Mouse (Mus musculus) liver, embryonic 11.5 days (tissue): ENCODE data around the gene Ttc30b. TPM values are rescaled to one million over a fixed set of nuclear protein-coding genes. Genes with fewer than 3 reads are reported as not detected.
"Not testable (repeated sequence)": the region's sequence is repeated elsewhere in the genome, so short reads cannot be mapped to it uniquely, and the experiment has no call there.

ENCODE experiments used
- ATAC-seq: fragments of 200-750 bp; cut with Nextera tagmentation; replicated peaks from 2 replicates; pipeline ENCODE4 v1.8.0; 2017; ENCODE audit warnings: moderate number of reproducible peaks, mild to moderate bottlenecking, moderate TSS enrichment, moderate library complexity; ENCODE audit not compliant: low FRiP score
- DNase-seq: peaks from one replicate; pipeline ENCODE4 v3.0.0-alpha.2; 2017; ENCODE audit warnings: low spot score
- H3K27ac ChIP-seq: fragments of 300-500 bp; sonication (generic); 2 replicates; pipeline ENCODE4 v1.5.1; 2014; ENCODE audit warnings: mild to moderate bottlenecking, low read depth, low read length, control low read depth
- H3K27me3 ChIP-seq: fragments of 300-500 bp; sonication (generic); replicated peaks from 2 replicates; pipeline ENCODE4 v1.6.1; 2014; ENCODE audit warnings: low read length, mixed read lengths; ENCODE audit not compliant: control insufficient read depth, insufficient read depth
- H3K36me3 ChIP-seq: fragments of 300-500 bp; sonication (generic); 2 replicates; pipeline ENCODE4 v1.6.1; 2014; ENCODE audit warnings: mild to moderate bottlenecking, low read length, moderate library complexity, mixed read lengths; ENCODE audit not compliant: control insufficient read depth, insufficient read depth
- H3K4me1 ChIP-seq: fragments of 300-500 bp; sonication (generic); replicated peaks from 2 replicates; pipeline ENCODE4 v1.6.1; 2014; ENCODE audit warnings: low read length, mixed read lengths; ENCODE audit not compliant: control insufficient read depth, insufficient read depth
- H3K4me2 ChIP-seq: fragments of 300-500 bp; sonication (generic); 2 replicates; pipeline ENCODE4 v1.6.1; 2014; ENCODE audit warnings: mild to moderate bottlenecking, control low read depth, moderate library complexity
- H3K4me3 ChIP-seq: fragments of 300-500 bp; sonication (generic); 2 replicates; pipeline ENCODE4 v1.5.1; 2014; ENCODE audit warnings: low read depth, low read length, control low read depth
- H3K9ac ChIP-seq: fragments of 300-500 bp; sonication (generic); 2 replicates; pipeline ENCODE4 v1.6.1; 2014; ENCODE audit warnings: low read depth, low read length, control low read depth
- H3K9me3 ChIP-seq: fragments of 300-500 bp; sonication (generic); 2 replicates; pipeline ENCODE4 v1.6.1; 2016; ENCODE audit warnings: low read length, inconsistent platforms, mixed read lengths; ENCODE audit not compliant: control insufficient read depth
- WGBS: fragments of 180-500 bp; shearing (Covaris S2); extraction: QIAGEN DNeasy Blood & Tissue Kit; methylation state at CpG from one replicate; pipeline ENCODE4 v1.1.7; 2014; 5-methylcytosine and 5-hydroxymethylcytosine counted together
- polyA plus RNA-seq: library from polyadenylated mRNA; unstranded; fragments of >200 nt; fragmentation: Nextera tagmentation; extraction: Ambion mirVana; gene quantifications from 2 replicates; pipeline ENCODE4 v1.2.1, GENCODE M21; 2014

Gene Ttc30b
- polyA plus RNA-seq: 2.1 and 3.2 TPM in 2 replicates

DNA sequence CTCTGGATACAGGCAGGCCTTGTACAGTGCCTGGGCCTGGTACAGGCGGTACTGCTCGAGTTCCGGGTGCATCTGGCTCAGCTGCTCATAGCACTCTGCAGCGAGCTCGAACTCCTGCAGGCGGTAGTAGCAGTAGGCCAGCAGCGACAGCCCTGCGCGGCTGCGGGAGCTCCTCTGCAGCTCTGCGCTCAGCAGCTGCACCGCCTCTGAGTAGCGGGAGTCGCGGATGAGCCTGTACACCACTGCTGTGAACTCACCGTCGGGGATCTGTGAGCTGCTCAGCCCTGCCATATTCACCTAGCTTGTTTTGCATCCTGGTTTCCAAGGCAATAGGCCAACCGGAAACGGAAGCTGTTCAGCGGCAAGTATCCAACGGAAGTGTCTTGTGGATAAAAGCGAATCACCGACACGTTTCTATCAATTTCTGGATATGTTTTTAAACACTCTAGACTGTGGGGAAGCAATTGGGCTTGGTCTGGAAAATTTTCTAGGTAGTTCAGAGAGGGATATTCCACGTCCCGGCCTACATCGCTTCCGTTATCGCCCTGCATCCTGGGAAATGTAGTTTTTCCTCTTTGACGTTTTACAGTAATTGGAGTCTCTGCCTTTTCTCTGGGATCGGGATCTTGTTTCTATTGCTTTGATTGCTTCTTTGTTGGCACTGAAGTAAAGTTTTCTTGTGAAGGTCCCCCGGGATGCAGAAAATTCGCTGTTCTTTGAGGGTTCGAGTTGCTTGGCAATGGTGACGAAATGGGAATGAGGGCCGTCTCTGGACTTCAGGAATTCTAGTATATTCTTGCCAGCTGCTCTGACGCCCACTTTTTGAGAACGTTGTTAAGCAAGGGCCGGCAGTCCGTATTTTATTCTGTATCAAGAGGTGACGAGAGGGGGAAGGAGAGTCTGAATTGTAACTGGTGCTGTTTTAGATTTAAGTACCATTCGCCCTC, at the start of gene Ttc30b:
Gene Ttc30b, minus strand, starts transcription at position 469 of the 947 bp plus-strand sequence.
- DNase-seq (peak; percentile 74), ATAC-seq (peak; percentile 86)
- no peaks in the 10 kb centered on the region for H3K9me3 ChIP-seq
- no peaks in the 10 kb centered on the region for H3K4me1 ChIP-seq
- peak within 1 kb of the TSS; percentile 75 for H3K4me2 ChIP-seq
- WGBS: 6% methylated on average over 41 of the region's 42 CpGs
- peak within 1 kb of the TSS; percentile 61 for H3K4me3 ChIP-seq
- H3K27me3 ChIP-seq: no peaks in the 10 kb centered on the region
- peak within 1 kb of the TSS; percentile 30 for H3K27ac ChIP-seq
- peak within 1 kb of the TSS; percentile 70 for H3K9ac ChIP-seq
- H3K36me3 ChIP-seq: no peaks in the 10 kb centered on the region

DNA sequence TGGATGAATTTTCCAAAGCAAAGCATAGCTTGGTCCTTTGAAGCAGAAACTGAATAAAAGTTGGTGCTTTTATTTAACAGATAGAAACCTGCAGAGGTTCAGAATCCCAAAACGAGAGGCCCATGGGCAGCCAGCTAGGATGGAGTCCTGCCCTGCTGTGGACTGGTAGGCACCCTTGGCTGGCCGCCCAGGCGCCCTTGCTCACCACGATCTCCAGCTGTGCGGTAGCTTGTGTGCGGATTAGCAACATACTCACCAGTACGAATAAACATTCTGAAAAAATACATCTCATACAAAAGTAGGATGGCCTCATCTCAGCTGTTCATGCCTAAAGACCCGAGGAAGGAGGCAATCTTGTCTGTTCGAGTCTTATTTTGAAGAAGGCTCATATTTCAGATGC, 49.4 kb upstream of the Ttc30b start:
- Histone ChIP-seq H3K27ac (no peak overlapping the region), H3K4me2 (no peak overlapping the region), H3K9ac (no peak overlapping the region), H3K36me3 (no peaks in the 10 kb centered on the region), H3K9me3 (no peaks in the 10 kb centered on the region), H3K4me1 (no peaks in the 10 kb centered on the region), H3K4me3 (no peak overlapping the region), H3K27me3 (no peaks in the 10 kb centered on the region)
- WGBS: 77% methylated on average over 9 of the region's 9 CpGs
- no peak for DNase-seq
- no peak for ATAC-seq

DNA sequence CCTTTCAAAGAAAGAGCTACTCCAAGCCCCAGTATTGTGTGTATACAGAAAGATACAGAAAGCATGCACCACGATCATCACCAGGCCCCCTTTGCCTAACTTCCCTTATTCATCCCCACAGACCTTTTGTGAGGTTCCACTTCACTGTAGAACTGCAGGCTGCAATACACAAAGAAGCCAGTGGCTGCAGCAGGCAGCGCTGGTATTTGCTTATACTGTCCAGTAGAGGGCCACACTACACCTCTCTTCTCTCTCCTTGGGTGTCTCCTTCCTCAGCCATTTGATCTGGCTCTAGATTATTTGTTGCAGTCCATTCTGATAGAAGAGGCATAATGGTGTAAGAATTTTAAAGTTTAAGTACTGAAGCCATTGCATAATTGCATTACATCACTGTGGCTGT, 46.7 kb upstream of the Ttc30b start:
- H3K4me3 ChIP-seq: no peak overlapping the region
- H3K4me1 ChIP-seq: no peaks in the 10 kb centered on the region
- H3K9me3 ChIP-seq: no peaks in the 10 kb centered on the region
- no peak for DNase-seq
- H3K4me2 ChIP-seq: no peak overlapping the region
- H3K36me3 ChIP-seq: no peaks in the 10 kb centered on the region
- no peak overlapping the region for H3K27ac ChIP-seq
- WGBS: 4% methylated on average over 2 of the region's 2 CpGs
- ATAC-seq: 0 out of 2 replicates have a peak, but pooled peaks have one; percentile 44
- H3K27me3 ChIP-seq: no peaks in the 10 kb centered on the region
- no peak overlapping the region for H3K9ac ChIP-seq

DNA sequence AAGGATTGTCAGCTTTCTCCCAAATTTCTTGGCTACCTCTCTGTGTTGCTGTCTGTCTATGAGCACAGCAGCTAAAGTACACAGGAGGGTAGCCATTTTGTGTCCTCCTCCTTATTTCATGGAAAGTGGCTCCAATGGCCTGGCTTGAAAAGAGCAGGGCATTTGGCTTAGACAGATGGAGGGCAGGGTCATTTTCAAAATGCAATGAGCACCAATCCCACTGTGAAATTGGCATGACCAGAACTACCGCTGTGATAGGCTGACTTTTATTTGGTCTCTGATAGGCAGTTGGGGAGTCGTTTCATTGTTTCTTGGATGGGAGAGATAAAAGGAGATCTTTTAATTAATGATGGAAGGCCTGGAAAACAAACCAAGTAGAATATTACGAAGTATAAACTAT, 45.5 kb upstream of the Ttc30b start:
- Histone ChIP-seq H3K27ac (no peak overlapping the region), H3K4me3 (no peak overlapping the region), H3K4me1 (no peaks in the 10 kb centered on the region), H3K9ac (no peak overlapping the region), H3K9me3 (no peaks in the 10 kb centered on the region), H3K36me3 (no peaks in the 10 kb centered on the region), H3K4me2 (no peak overlapping the region), H3K27me3 (no peaks in the 10 kb centered on the region)
- ATAC-seq (no peak), DNase-seq (no peak)
- 81% methylated on average over 3 of the region's 3 CpGs for WGBS

DNA sequence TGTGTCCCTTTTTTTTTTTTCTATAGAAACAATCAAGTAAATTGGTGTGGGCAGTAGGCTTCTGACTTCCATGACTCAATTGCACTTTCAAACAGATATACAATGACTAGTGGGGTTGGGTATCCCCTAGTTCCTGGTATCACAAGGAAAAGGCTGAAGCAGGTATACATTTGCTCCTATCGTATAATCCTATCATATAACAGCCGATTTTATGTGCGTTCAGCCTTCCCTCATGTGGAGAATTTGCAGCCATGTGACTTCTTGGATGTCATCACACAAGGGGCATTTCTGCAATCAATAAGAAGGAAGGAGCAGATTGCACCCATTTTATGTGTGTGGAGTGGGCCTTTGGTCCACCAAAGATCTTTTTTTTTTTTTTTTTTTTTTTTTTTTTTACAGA, 44.7 kb upstream of the Ttc30b start:
- 89% methylated on average over 3 of the region's 3 CpGs for WGBS
- no peak overlapping the region for H3K27ac ChIP-seq
- no peak overlapping the region for H3K4me2 ChIP-seq
- DNase-seq: no peak
- H3K4me1 ChIP-seq: no peaks in the 10 kb centered on the region
- no peak overlapping the region for H3K9ac ChIP-seq
- no peaks in the 10 kb centered on the region for H3K27me3 ChIP-seq
- ATAC-seq: no peak
- no peaks in the 10 kb centered on the region for H3K36me3 ChIP-seq
- no peak overlapping the region for H3K4me3 ChIP-seq
- no peaks in the 10 kb centered on the region for H3K9me3 ChIP-seq

DNA sequence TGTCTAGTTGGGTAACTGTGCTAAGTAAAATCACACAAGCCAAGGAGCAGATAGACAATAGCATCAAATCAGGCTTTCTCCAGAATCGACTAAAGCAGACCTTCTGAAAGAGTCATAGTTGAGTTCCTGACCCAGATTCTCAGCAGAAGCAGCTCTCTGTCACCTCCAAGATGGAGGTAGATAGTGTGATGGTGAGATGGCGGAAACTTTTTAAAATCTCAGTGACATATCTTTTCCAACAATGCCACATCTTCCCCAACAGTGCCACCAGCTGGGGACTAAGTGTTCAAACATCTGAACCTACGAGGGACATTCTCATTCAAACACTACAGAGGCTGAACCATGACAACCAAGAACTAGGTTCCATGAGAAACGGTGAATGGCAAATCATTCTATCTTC, 44.2 kb upstream of the Ttc30b start:
- 88% methylated on average over 4 of the region's 4 CpGs for WGBS
- H3K4me1 ChIP-seq: no peaks in the 10 kb centered on the region
- no peak for DNase-seq
- ATAC-seq: no peak
- H3K27ac ChIP-seq: no peak overlapping the region
- no peaks in the 10 kb centered on the region for H3K36me3 ChIP-seq
- H3K4me3 ChIP-seq: no peak overlapping the region
- no peaks in the 10 kb centered on the region for H3K9me3 ChIP-seq
- no peak overlapping the region for H3K4me2 ChIP-seq
- no peaks in the 10 kb centered on the region for H3K27me3 ChIP-seq
- H3K9ac ChIP-seq: no peak overlapping the region

DNA sequence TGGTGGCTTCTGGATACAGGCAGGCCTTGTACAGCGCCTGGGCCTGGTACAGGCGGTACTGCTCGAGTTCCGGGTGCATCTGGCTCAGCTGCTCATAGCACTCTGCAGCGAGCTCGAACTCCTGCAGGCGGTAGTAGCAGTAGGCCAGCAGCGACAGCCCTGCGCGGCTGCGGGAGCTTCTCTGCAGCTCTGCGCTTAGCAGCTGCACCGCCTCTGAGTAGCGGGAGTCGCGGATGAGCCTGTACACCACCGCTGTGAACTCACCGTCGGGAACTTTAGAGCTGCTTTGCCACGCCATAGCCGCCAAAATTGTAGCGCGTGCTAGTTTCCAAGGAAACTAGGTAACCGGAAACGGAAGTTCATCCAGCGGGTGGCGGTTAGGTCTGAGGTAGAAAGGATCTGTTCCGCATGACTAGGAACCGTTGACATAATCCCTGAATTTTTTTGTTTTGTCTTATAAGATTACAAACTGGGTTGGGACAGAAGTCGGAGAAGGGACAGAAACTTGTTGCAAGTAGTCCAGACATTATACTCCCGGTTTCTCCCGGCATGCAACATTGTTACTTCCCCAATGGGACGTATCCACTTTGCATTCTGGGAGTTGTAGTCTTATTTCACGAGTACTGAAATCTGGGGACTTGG, 43.2 kb upstream of the Ttc30b start, which contains the start of gene Ttc30a1:
Gene Ttc30a1, minus strand, starts transcription at position 528 of the 642 bp plus-strand sequence.
- H3K9ac ChIP-seq: peak within 1 kb of the TSS; percentile 46; the same call in 1 of the 2 replicates
- H3K4me2 ChIP-seq: peak within 1 kb of the TSS; percentile 73
- ATAC-seq (peak; percentile 77), DNase-seq (peak; percentile 80)
- peak within 1 kb of the TSS; percentile 45 for H3K4me3 ChIP-seq
- 2% methylated on average over 28 of the region's 34 CpGs for WGBS
- H3K27ac ChIP-seq, H3K36me3 ChIP-seq, H3K4me1 ChIP-seq, H3K9me3 ChIP-seq, H3K27me3 ChIP-seq: not testable (repeated sequence)

DNA sequence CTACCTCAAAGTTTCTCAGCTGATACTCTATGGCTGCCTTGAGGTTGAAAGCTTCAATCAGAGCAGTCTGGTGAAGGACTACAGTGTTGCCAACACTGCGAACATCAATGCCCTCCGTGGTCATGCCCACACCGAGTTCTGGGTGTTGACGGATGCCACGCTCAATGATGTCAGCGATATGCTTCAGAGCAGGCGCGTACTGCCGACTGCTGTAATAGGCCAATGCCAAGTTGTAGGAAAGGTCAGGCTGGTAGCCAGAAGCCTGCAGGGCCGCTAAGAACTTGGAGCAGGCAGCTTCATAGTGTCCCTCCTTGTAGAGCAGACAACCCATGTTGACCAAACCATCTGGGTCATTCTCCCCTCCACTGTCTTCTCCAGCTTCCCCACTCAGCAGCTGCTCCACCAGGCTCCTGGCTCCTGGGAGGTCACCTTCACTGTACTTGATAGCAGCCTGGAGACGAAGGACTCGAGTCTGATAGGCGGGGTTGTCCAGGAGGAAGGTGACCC, 42.6 kb upstream of the Ttc30b start:
- 92% methylated on average over 13 of the region's 13 CpGs for WGBS
- not testable (repeated sequence) for H3K27ac ChIP-seq, H3K9me3 ChIP-seq, H3K4me1 ChIP-seq, H3K27me3 ChIP-seq, H3K9ac ChIP-seq, H3K36me3 ChIP-seq, DNase-seq
- Histone ChIP-seq H3K4me3 (peak overlapping the region; percentile 45), H3K4me2 (peak overlapping the region; percentile 73)
- 0 out of 2 replicates have a peak, but pooled peaks have one; percentile 8 for ATAC-seq
